Mouse (Mus musculus): ENCODE measurements around the gene Acsl1.
A peak's percentile ranks its signal among the peaks of the same experiment; 100 is the strongest.

GRCm38 (mm10) chr8:46568942-46569341 lies 98.1 kb downstream of the Acsl1 start:
- TF ChIP-seq CTCF (IDR thresholded peaks at IDR 0.05; ENCODE audit: low read depth) (peak; percentile 47; the same call in 1 of the 2 replicates), EP300 (IDR thresholded peaks at IDR 0.05; ENCODE audit: low read depth) (no peak)
